Mouse (Mus musculus) embryonic facial prominence, embryonic 11.5 days (tissue): ENCODE results near the gene Slc25a12. TPM values are rescaled to one million over a fixed set of nuclear protein-coding genes. Genes with fewer than 3 reads are reported as not detected.
"Not testable (repeated sequence)": the region's sequence is repeated elsewhere in the genome, so short reads cannot be mapped to it uniquely, and the experiment has no call there.

Experiments used
- ATAC-seq: fragments of 200-750 bp; cut with Nextera tagmentation; replicated peaks from 2 replicates; pipeline ENCODE4 v1.8.0; 2017; ENCODE audit warnings: low read depth; ENCODE audit not compliant: insufficient number of reproducible peaks, low FRiP score, low TSS enrichment
- DNase-seq: peaks from one replicate; pipeline ENCODE4 v3.0.0-alpha.2; 2015; ENCODE audit warnings: low spot score
- H3K27ac ChIP-seq: fragments of 300-500 bp; sonication (generic); replicated peaks from 2 replicates; pipeline ENCODE4 v1.5.1; 2014; ENCODE audit warnings: mild to moderate bottlenecking, low read depth, low read length, control low read depth
- H3K27me3 ChIP-seq: fragments of 300-500 bp; sonication (generic); 2 replicates; pipeline ENCODE4 v1.6.1; 2014; ENCODE audit warnings: mild to moderate bottlenecking, low read length, moderate library complexity, mixed read lengths; ENCODE audit not compliant: control insufficient read depth, insufficient read depth
- H3K36me3 ChIP-seq: fragments of 300-500 bp; sonication (generic); replicated peaks from 2 replicates; pipeline ENCODE4 v1.6.1; 2014; ENCODE audit warnings: low read depth, mild to moderate bottlenecking, low read length, moderate library complexity, mixed read lengths; ENCODE audit not compliant: control insufficient read depth, insufficient read depth
- H3K4me1 ChIP-seq: fragments of 300-500 bp; sonication (generic); 2 replicates; pipeline ENCODE4 v1.6.1; 2014; ENCODE audit warnings: low read length, mixed read lengths; ENCODE audit not compliant: control insufficient read depth, insufficient read depth
- H3K4me2 ChIP-seq: fragments of 300-500 bp; sonication (generic); 2 replicates; pipeline ENCODE4 v1.6.1; 2014; ENCODE audit warnings: low read depth, mild to moderate bottlenecking, control low read depth, low read length, moderate library complexity
- H3K4me3 ChIP-seq: fragments of 300-500 bp; sonication (generic); 2 replicates; pipeline ENCODE4 v1.5.1; 2014; ENCODE audit warnings: low read depth, low read length, control low read depth
- H3K9ac ChIP-seq: fragments of 300-500 bp; sonication (generic); replicated peaks from 2 replicates; pipeline ENCODE4 v1.6.1; 2014; ENCODE audit warnings: mild to moderate bottlenecking, control low read depth, low read length
- H3K9me3 ChIP-seq: fragments of 300-500 bp; sonication (generic); replicated peaks from 2 replicates; pipeline ENCODE4 v1.6.1; 2016; ENCODE audit warnings: mild to moderate bottlenecking, low read length, inconsistent platforms, mixed read lengths; ENCODE audit not compliant: control insufficient read depth
- WGBS: fragments of 180-500 bp; shearing (Covaris S2); extraction: QIAGEN DNeasy Blood & Tissue Kit; methylation state at CpG from one replicate; pipeline ENCODE4 v1.1.7; 2014; 5-methylcytosine and 5-hydroxymethylcytosine counted together
- polyA plus RNA-seq: library from polyadenylated mRNA; unstranded; fragments of >200 nt; fragmentation: Nextera tagmentation; extraction: Ambion mirVana; gene quantifications from 2 replicates; pipeline ENCODE4 v1.2.1, GENCODE M21; 2014

The Slc25a12 gene
- polyA plus RNA-seq, 1 experiment from 2014 or later, result 43.9 TPM

GRCm38 (mm10) chr2:71377426-71377825, 9.9 kb upstream of the Slc25a12 start:
- Histone ChIP-seq H3K4me1 (no peaks in the 10 kb centered on the region), H3K27ac (no peak overlapping the region), H3K36me3 (no peaks in the 10 kb centered on the region), H3K9me3 (no peaks in the 10 kb centered on the region), H3K4me3 (no peak overlapping the region), H3K9ac (no peak overlapping the region), H3K4me2 (no peak overlapping the region), H3K27me3 (no peaks in the 10 kb centered on the region)
- no peak for DNase-seq
- no peak for ATAC-seq
- 82% methylated on average over 5 of the region's 5 CpGs for WGBS

GRCm38 (mm10) chr2:71376433-71376906, 8.9 kb upstream of the Slc25a12 start:
- H3K27me3 ChIP-seq, result no peaks in the 10 kb centered on the region
- H3K36me3 ChIP-seq, result no peaks in the 10 kb centered on the region
- H3K4me3 ChIP-seq, result no peak overlapping the region
- DNase-seq (no peak), ATAC-seq (no peak)
- H3K9ac ChIP-seq, result no peak overlapping the region
- H3K4me2 ChIP-seq, result no peak overlapping the region
- 46% methylated on average over 11 of the region's 11 CpGs for WGBS
- no peaks in the 10 kb centered on the region for H3K4me1 ChIP-seq
- H3K9me3 ChIP-seq, result no peaks in the 10 kb centered on the region
- no peak overlapping the region for H3K27ac ChIP-seq

- no peak overlapping the region for H3K9ac ChIP-seq
- H3K9me3 ChIP-seq, result no peaks in the 10 kb centered on the region
- no peak overlapping the region for H3K4me2 ChIP-seq
- 57% methylated on average over 8 of the region's 8 CpGs for WGBS
- no peak overlapping the region for H3K4me3 ChIP-seq
- no peak for ATAC-seq
- H3K36me3 ChIP-seq, result no peaks in the 10 kb centered on the region
- DNase-seq, result peak; percentile 26
- no peaks in the 10 kb centered on the region for H3K4me1 ChIP-seq
- no peaks in the 10 kb centered on the region for H3K27me3 ChIP-seq
- 0 out of 2 replicates have a peak overlapping the region, but pooled peaks have one; percentile 13 for H3K27ac ChIP-seq
Measured at GRCm38 (mm10) chr2:71374275-71375155, 7.0 kb upstream of the Slc25a12 start.

GRCm38 (mm10) chr2:71372261-71372660, 4.7 kb upstream of the Slc25a12 start:
- ATAC-seq, H3K9ac ChIP-seq: not testable (repeated sequence)

GRCm38 (mm10) chr2:71371790-71372189, 4.2 kb upstream of the Slc25a12 start:
- no peak for ATAC-seq

More at GRCm38 (mm10) chr2:71372261-71372660, 4.7 kb upstream of the Slc25a12 start:
- DNase-seq, H3K36me3 ChIP-seq, H3K4me1 ChIP-seq, H3K27ac ChIP-seq, H3K4me3 ChIP-seq, H3K4me2 ChIP-seq, H3K27me3 ChIP-seq, H3K9me3 ChIP-seq: not testable (repeated sequence)
- 88% methylated on average over 4 of the region's 4 CpGs for WGBS

GRCm38 (mm10) chr2:71368086-71368485, 537 bp upstream of the Slc25a12 start:
- no peak overlapping the region for H3K4me3 ChIP-seq
- no peak overlapping the region for H3K9ac ChIP-seq

More at GRCm38 (mm10) chr2:71371790-71372189, 4.2 kb upstream of the Slc25a12 start:
- no peak overlapping the region for H3K4me2 ChIP-seq
- H3K27me3 ChIP-seq, result no peaks in the 10 kb centered on the region
- no peak overlapping the region for H3K4me3 ChIP-seq
- no peak overlapping the region for H3K9ac ChIP-seq
- H3K36me3 ChIP-seq, result no peaks in the 10 kb centered on the region
- no peaks in the 10 kb centered on the region; the same call in 1 of the 2 replicates for H3K4me1 ChIP-seq
- no peak overlapping the region for H3K27ac ChIP-seq
- no peaks in the 10 kb centered on the region for H3K9me3 ChIP-seq
- no peak for DNase-seq
- 91% methylated on average over 5 of the region's 5 CpGs for WGBS

GRCm38 (mm10) chr2:71366618-71367124, 878 bp downstream of the Slc25a12 start:
- Histone ChIP-seq H3K9ac (peak overlapping the region; percentile 85), H3K4me3 (peak overlapping the region; percentile 73), H3K9me3 (no peaks in the 10 kb centered on the region), H3K4me2 (peak overlapping the region; percentile 46), H3K36me3 (no peaks in the 10 kb centered on the region), H3K4me1 (no peaks in the 10 kb centered on the region; the same call in 1 of the 2 replicates), H3K27ac (0 out of 2 replicates have a peak overlapping the region, but pooled peaks have one; percentile 32), H3K27me3 (no peaks in the 10 kb centered on the region)
- 26% methylated on average over 9 of the region's 9 CpGs for WGBS
- DNase-seq (peak; percentile 17), ATAC-seq (no peak)

More at GRCm38 (mm10) chr2:71368086-71368485, 537 bp upstream of the Slc25a12 start:
- no peaks in the 10 kb centered on the region; the same call in 1 of the 2 replicates for H3K4me1 ChIP-seq
- DNase-seq, result no peak
- H3K9me3 ChIP-seq, result no peaks in the 10 kb centered on the region
- H3K36me3 ChIP-seq, result no peaks in the 10 kb centered on the region
- no peaks in the 10 kb centered on the region for H3K27me3 ChIP-seq
- no peak for ATAC-seq
- no peak overlapping the region for H3K4me2 ChIP-seq
- WGBS, result 36% methylated on average over 8 of the region's 8 CpGs
- H3K27ac ChIP-seq, result no peak overlapping the region

GRCm38 (mm10) chr2:71360192-71360591, 7.4 kb downstream of the Slc25a12 start:
- H3K4me2 ChIP-seq, result no peak overlapping the region
- no peak overlapping the region for H3K27ac ChIP-seq
- H3K27me3 ChIP-seq, result no peaks in the 10 kb centered on the region
- H3K9ac ChIP-seq, result no peak overlapping the region
- 77% methylated on average over 1 of the region's 1 CpGs for WGBS
- ATAC-seq (no peak), DNase-seq (no peak)
- H3K36me3 ChIP-seq, result no peaks in the 10 kb centered on the region
- no peaks in the 10 kb centered on the region for H3K4me1 ChIP-seq
- H3K4me3 ChIP-seq, result no peak overlapping the region
- H3K9me3 ChIP-seq, result no peaks in the 10 kb centered on the region
